Mouse (Mus musculus): ENCODE measurements at regions not wholly inside any gene's neighbourhood (a gene's known extent, or its start where the extent isn't known, plus 50 kb on each side); places are given as distances from the start of the nearest gene placed in this dataset.
A peak's percentile ranks its signal among the peaks of the same experiment; 100 is the strongest.

DNA sequence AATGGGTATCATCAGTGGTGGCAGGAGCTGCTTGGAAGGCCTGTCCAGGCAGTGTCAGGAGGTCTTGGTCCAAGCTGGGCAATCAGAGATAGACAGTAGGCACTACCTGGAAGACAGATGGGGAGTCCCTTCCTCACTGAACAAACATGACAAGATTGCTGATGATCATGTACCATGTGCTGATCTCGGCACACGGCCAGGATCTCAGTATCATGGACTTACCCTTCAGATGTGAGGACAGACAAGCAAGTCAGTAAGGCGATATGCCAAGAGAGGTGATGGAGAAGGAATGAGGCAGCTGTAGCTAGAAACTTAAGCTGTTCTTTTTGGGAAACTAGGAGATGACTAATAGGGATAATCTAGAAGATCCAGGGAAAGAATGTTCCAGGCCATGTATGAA lies 238.2 kb downstream of the Rybp start:
- DNase-seq (ENCODE audit: low spot score in 2 of 2): no peak

DNA sequence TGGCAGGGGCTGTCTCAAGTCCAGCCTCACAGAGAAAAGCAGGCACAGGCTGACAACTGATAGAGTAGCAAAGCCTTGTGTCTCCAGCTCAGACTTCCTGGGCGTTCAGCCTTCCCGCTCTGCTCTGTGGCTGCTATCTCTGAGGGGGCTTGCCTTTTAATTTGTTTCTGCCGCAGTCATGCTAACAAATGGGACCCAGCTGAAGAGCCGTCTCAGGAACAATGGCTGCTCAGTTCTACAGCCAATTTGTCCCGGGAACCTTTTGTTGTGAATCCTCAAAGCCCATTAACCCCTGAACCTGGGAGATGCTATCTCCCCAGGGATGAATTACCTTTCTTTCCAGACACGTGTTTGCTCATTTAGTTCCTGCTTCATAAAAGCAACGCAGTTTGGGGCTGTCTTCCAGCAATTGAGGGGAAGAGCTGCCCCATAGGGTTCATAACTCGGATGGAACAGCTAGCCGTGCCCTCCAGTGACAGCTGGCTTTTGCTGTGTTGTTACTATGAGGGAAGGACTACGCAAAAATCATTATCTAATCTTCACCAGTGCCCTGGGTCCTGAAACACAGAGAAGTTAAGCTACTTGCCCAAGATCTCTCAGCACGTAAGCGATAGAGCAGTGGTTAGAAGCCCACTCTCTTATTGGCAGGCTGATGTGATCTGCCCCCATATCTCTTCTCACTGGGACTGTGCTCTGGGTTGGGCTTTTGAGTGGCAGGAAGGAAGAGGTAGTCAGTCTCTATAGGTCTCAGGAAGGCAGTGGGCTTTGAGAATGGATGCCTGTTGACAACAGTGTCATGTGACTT lies 240.9 kb downstream of the Rybp start:
- DNase-seq (ENCODE audit: low spot score in 2 of 2): no peak

DNA sequence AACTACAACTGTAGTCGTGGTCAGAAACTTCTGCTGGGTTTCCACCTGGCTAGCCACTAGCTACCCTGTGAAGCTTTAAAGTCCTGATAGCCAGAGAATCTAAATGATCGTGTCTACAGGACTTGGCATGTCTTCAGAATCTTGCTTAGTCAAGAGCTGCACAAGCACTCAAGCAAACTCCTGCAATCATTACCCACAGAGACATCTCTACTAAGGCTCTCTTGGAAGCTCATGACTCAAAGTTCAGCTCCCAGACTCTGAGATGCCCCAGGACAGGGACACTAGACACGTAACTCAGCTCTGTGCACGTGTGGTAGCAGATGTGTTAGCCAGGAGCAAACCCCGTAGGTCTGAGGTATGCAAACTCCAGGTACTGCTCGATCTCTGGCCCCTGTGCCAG lies 242.2 kb downstream of the Rybp start:
- no peak for DNase-seq (ENCODE audit: low spot score in 2 of 2)

DNA sequence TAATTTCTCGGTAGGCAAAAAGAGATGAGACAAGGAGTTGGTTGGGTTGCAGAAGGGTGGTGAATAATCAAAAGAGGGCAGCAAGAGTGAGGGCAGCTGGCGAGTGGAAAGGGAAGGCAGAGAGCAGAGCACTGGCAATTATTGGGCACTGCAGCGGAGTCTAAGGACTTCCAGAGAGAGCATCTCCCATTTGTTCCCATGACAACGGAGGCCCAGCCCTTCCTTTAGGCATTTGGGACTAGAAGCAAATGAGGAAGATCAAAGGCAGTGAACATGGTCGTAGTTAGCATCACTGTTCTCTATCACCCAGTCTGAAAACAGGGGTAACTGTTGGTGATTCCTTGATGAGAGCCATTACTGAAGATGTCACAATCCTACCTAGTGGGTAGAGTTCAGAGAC lies 246.1 kb downstream of the Rybp start:
- no peak for DNase-seq (ENCODE audit: low spot score in 2 of 2)

DNA sequence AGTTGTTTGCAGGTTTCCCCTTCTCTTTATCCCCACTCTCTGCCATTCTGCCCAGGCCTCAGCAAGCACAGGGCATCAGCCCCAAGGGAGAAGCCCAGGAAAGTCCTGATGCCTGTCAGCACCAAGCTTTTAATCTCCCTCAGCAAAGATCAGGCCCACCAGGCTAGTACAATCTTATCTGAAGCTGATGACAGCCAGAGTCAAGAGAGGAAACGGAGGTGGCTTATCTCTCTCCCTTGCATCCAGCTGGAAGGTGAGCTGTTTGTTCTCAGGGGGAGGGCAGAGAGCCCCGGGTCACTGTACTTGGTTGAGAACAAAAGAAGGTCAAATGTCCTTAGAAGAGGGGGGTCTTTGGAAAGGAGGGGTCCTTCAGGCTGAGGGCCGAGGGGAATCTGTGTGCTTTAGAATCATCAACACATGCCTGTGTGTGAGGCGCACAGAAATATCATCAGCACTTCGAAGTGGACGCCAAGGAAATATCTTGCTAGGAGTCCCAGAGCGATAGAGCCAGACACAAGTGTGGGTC lies 246.8 kb downstream of the Rybp start:
- DNase-seq (ENCODE audit: low spot score in 2 of 2): no peak

DNA sequence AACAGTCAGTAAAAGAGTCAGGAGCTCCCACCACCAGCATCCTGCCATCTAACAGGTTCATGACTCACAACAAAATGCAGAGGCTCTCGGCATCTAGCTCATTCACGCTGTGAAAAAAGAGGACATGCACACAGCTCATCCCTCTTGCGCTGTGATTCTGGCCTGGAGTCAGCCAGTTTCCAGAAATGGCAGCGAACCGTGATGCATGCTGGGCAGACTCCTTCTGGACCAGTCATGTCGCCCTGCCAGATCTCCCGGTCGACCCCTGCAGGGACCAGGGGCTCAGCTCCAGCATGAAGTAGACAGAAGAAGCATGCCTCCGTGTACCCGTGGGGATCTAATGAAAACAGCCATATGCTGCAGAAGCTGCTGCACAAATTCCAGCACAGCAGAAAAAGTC lies 254.6 kb downstream of the Rybp start:
- peak; percentile 5 to 30 for DNase-seq (ENCODE audit: low spot score in 2 of 2)

DNA sequence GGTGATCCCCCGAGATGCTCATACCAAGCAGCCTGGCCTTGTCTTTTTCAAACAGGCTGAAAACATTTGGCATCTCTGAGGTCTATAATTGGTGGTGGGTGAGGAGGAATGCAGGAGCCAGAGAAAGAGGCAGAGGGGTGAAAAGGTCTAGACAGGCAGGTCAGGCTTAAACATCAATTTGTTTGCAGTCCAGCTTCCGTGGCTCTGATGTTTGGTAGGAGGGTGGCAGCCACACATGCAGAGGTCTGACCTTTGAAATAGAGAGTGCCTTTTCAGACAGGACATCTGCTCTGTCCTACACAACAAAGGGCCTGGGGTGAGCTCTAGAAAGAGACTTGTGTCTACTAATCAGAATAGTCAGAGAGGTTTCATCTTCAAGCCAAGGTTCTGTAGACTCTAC lies 256.8 kb downstream of the Rybp start:
- DNase-seq (ENCODE audit: low spot score in 2 of 2): no peak

DNA sequence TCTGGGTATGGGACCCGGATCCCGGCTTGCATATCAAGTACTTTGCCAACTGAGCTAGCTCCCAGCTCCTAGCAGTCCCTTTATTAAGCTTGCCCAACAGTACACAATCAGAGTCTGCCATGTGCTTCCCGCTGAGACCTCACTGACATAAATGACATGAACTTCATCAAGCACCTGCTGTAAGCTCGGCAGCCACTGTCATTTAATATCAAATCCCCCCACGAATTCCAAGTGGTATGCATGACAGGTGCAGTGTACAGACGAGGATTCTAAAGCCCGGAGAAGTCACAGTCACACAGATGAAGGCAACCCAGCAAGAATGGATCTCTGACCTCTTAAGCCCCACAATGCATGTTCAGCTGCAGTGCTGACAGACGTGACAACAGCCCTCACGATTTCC lies 257.3 kb downstream of the Rybp start:
- no peak for DNase-seq (ENCODE audit: low spot score in 2 of 2)

DNA sequence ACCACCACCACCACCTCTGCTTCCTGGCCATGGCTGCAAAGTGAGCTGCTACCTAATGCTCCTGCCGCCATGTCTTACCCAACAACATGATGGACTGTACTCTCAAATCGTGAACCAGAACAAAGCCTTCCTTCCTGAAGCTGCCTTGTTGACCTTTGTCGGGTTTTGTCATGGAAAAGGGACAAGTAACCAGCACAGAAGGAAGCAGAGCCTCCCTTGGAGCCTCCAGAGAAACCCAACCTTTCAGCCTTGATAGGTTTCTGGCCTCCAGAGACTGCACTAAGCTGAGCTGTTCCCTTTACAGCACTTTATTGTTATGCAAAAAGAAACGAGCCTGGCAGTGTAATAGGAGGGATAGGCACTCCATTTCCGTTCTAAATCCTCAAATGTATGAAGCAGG lies 259.8 kb downstream of the Rybp start:
- no peak for DNase-seq (ENCODE audit: low spot score in 2 of 2)

DNA sequence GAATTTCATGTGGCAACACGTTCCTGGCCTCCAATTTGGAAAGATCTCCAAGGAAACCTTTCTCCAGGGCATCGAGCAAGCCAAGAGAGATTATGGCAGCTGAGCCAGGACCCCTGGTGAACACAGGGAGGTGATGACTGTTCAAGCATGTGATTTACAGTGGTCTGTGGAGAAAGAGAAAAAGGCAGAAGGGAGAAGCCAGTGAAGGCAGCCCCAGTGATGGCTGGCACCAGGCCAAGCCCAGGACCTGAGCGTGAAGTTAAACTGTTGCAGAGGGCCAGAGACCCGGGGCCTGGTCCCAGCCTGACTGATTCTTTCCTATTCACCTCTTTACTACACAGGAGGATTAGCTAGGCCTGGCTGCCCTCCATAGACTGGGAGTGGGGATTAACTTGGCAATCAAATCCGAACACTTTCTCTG lies 261.7 kb downstream of the Rybp start:
- no peak for DNase-seq (ENCODE audit: low spot score in 2 of 2)

DNA sequence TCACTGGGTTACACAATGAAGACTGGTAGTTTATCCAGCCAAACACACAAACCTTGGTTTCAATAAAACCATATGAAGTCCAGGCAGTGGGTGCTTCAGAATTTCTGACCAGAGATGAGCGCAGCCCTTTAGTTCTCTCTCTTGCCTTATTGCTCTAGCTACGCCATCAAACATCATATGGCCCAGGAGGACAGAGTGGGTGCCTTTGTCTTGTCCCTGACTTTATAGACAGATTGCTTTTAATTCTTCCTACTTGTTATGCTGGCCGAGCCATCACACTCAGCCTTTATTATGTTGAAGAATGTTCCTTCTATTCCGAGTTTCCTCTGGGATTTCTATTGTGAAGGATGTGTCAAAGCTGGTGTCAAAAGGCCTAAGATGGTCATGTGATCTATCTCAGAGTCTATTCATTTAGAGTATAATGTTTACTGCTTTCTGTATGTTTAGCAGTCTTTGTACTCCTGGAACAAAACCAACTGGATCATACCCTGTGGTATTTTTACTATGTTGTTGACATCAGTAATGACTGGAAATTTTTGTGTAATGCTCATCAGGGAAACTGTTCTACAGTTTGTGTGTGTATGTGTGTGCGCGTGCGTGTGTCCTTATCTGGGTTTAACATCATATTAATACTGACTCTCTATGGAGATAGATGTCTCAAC lies 263.7 kb downstream of the Rybp start:
- no peak for DNase-seq (ENCODE audit: low spot score in 2 of 2)

DNA sequence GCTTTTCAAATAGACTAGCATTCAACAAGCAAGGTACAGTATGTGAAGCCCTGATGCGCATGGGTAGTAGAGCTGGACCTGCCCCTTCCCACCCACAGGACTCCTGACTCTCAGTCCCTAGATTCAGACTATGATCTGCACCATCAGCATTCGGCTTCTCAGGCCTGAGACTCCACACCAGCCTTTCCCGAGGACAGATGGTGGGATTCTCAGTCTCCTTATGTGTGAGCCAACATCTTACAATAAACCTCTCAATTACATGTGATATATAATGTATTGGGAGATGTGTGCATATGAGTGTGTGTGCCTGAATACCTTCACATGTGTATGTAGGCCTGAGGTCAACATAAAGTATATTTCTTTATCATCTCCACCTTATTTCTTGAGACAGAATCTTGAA lies 268.3 kb downstream of the Rybp start:
- no peak for DNase-seq (ENCODE audit: low spot score in 2 of 2)

DNA sequence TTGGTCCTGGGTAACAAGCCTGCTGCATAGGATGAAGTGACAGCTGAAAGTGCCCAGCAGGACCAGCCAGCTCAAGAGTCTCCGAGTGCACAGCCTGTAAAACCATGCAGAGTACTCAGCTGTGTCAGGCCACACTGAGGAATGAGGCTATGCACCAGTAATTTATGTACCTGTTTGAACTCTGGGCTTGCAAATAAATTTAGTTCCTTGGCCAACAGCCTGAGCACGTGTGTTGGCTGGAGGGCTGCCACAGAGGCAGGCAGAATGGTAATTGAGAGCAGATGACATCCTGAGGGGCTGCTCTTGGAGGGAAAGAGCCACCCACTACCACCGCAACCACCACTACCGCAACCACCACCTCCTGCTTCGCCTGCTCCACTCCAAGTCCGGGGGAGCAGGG lies 273.3 kb downstream of the Rybp start:
- no peak for DNase-seq (ENCODE audit: low spot score in 2 of 2)

DNA sequence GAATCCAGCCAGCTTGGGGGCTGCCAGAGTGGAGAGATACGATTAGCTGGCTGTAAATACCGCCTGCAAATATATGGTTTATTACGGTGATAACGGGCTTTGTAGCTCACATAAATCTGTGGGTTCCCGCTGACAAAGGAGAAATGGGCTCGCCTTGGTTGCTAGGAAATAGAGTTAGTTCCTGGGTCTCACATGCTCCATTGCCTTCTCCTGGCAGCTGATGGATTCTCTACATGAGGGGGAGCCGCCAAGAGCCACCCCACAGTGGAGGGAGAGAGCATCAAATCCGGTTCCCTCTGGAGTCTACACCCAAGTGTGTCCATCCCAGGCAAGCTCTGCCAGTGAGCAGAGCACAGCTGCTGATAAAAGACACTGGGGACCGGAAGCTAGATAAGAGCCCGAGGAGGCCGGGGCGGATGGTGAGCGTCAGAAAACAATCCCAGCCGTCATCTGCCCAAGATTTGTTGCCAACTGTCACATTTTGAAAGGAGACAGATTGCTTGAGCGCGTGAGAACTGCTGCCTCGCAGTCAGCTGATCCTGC lies 275.7 kb downstream of the Rybp start:
- DNase-seq (ENCODE audit: low spot score in 2 of 2): peak in 1 of 2 experiments; percentile 18

DNA sequence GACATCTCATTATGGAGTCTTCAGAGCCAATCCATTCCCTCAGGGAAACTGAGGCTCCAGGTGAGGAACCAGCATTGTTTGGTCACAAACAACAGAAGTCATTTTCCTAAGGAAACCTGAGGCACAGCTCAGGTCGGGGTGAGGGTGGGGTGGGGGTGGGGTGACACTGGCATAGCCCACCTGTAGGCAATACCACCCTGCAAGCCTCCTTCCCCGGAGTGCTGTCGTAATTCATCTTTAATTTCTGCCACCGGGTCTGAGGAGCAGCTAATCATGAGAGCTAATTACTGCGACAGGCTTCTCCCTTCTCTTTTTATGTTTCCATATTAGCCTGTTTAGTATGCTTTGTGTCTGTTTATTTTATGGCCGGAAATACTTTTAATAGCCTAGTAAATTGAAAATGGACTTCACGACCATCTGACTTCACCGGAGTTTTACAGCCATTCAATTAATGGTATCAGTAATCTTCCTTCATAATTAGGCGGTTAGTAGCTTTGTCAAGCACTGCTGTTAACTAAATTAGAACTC lies 276.3 kb downstream of the Rybp start:
- DNase-seq (ENCODE audit: low spot score in 2 of 2): no peak

DNA sequence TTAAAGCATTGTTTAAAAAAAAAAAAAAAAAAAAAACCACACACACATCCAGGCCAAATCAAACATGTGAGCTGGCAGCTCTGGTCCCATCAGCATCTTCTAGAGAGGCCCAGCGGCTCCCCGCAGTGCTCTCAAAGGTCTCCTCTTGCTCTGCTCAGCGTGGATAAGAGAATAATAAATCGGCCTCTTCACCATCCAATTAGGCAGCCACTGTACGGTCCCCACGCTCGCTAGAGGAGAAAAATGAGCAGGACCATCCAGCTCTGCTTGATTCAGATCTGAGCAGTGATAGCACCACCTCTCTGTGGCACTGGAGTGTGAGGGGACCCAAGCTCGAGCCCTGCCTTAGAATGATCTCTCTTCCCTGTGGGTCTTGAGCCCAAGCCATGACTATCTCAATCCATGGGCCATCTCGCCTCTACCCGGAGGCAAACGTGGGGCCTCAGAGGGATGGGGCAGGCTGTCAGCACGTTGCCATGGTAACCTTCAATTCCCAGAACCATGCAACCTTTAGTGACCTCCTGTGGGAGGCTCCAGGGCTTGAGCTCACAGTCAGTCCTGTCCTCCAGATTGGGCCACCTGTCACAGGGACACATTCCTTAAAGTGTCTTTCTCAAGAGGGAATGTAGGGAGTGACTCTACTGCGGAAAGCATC lies 273.6 kb upstream of the Prok2 start:
- DNase-seq (ENCODE audit: low spot score in 2 of 2): no peak

DNA sequence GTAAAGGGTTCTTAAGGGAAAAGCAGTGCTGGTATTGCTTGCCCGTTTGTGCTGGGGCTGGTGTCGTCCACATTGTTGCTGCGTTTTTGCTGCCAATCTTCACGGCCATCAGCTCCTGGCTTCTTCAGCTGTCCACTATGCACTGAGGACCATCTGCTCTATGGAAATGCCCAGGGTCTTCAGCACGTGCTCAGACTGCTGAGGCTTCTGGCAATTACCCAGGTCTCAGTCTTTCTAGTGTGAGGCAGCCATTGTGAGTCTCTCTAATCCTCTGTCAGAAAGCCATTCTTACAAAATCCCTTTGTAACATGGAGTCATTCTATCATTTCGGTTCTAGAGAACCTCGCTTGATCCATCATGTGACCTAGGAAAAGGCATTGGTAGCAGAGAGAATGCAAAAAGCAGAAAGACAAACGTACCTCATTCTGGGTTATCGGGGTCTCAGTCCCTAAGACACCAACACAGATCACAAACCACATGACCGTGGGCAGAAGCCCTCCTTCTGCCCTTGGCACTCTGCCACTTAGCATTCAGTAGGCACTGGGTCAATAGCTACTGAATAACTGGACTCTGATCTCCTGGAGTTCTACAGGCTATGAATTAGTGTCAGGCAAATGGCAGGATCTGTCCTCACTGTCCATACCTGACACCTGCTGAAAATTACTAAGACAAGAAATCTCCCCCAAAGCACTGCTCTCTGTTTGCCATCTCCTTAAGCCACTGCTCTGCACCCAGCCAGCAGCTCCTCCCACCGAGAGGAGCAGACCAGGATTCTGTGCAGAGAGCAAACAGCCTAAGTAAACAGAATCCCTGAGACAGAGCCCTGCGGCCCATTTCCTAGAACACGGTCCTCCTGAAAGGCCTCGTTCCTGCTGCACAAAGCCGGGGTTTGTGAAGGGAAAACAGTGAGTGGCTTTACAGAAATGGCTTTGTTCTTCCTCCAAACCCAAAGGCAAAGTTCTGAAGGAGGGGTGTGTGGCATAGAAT lies 270.1 kb upstream of the Prok2 start:
- no peak for DNase-seq (ENCODE audit: low spot score in 2 of 2)

DNA sequence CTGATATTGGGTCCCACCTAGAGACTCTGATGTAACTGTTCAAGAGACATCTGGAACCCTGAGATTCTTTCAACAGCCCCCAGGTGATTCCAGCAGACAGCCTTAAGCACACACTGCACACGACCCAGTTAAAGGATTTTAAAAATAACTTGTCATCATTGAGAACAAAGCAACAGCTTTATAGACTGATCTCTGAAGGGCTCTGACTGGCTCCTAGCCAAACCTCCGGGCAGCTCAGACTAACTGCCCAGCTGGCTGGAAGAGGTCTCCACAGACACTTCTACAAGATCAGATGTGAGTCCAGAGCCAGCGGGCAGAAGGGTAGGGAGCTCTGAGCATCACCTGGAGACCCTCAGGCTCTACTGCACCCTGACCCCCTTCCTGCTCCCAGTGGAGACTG lies 267.8 kb upstream of the Prok2 start:
- DNase-seq (ENCODE audit: low spot score in 2 of 2): no peak

DNA sequence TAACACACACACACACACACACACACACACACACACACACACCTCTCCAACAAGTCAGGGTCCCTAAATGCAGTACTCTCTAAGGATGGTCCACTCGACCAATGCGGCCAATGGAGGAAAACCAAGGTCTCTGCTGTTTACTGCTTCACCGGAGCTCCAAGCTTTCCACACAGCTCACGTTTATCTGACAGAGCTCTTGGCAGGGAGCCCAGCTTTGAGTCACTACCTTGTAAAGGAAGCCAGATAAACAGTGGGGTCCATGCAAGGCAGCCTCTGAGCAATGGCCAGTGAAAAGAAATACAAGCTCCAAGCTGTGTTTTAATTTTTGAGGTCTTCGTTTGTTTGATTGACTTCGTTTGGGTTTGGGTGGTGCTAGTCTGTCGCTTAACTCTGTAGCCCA lies 264.9 kb upstream of the Prok2 start:
- peak; percentile 29 to 32 for DNase-seq (ENCODE audit: low spot score in 2 of 2)

DNA sequence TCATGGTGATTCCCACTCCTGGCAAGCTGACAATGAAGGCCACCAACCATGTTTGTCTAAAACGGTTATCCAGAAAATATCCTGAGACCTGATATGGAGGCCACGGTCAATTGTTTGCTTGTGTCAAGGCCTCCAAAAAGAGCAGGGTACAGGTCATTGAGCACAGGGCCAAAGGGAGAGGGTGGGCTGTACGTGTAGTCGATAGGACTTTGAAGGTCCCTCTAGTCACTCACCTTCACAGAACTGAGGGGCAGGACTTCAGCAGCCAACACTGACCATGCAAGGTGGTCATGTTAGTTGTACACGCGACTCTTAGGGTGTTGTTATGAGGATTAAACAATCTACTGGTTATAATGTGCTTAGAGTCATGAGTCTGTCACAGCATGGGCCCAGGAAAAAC lies 264.4 kb upstream of the Prok2 start:
- DNase-seq (ENCODE audit: low spot score in 2 of 2): no peak

DNA sequence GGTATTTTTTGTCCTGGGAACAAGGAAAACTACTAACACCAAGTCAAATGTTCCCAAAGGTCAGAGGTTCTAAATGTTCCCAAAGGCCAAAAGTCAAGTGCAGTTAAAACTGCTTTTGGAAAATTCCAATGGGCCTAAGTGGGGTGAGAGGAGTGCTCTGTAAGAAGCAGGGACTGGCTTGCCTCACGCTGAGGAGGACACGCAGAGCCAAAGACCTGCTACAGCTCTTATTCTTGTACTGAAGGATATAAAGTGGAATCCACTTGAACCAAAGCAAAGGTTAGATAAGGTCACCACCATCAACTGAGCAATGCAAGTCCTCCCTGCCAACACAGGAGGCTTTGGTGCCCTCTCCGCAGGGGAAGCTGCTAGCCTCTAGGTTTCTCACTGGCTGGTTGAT lies 260.3 kb upstream of the Prok2 start:
- no peak for DNase-seq (ENCODE audit: low spot score in 2 of 2)
